Mouse (Mus musculus): ENCODE results near the gene Mipep.

- no peak for TF ChIP-seq CTCF (conservative IDR thresholded peaks at IDR 0.05; ENCODE audit: insufficient read depth, insufficient read length, low read depth, low read length)
- no peak for TF ChIP-seq POLR2A (IDR thresholded peaks at IDR 0.05; ENCODE audit: low read depth, low read length)
Observed at GRCm38 (mm10) chr14:60937481-60938039, 153.2 kb downstream of the Mipep start.

Measured in kidney, adult 2 months (tissue).